Mouse (Mus musculus) stomach, postnatal 0 days (tissue): ENCODE data around the gene Creg2. TPM values are rescaled to one million over a fixed set of nuclear protein-coding genes. Genes with fewer than 3 reads are reported as not detected.

Source experiments
- ATAC-seq: fragments of 200-750 bp; cut with Nextera tagmentation; 2 replicates; pipeline ENCODE4 v1.8.0; 2017; ENCODE audit not compliant: low FRiP score, low TSS enrichment
- DNase-seq: peaks from one replicate; pipeline ENCODE4 v3.0.0-alpha.2; 2016; ENCODE audit warnings: low spot score
- H3K27ac ChIP-seq: fragments of 300-500 bp; sonication (generic); replicated peaks from 2 replicates; pipeline ENCODE4 v1.5.1; 2014; ENCODE audit warnings: mild to moderate bottlenecking, control low read depth
- H3K27me3 ChIP-seq: fragments of 300-500 bp; sonication (generic); 2 replicates; pipeline ENCODE4 v1.6.1; 2014; ENCODE audit warnings: low read length; ENCODE audit not compliant: control insufficient read depth, insufficient read depth
- H3K36me3 ChIP-seq: fragments of 300-500 bp; sonication (generic); 2 replicates; pipeline ENCODE4 v1.6.1; 2014; ENCODE audit warnings: low read length, mixed read lengths; ENCODE audit not compliant: control insufficient read depth, insufficient read depth
- H3K4me1 ChIP-seq: fragments of 300-500 bp; sonication (generic); replicated peaks from 2 replicates; pipeline ENCODE4 v1.6.1; 2014; ENCODE audit warnings: antibody characterized with exemption; ENCODE audit not compliant: control insufficient read depth, insufficient read depth
- H3K4me2 ChIP-seq: fragments of 300-500 bp; sonication (generic); replicated peaks from 2 replicates; pipeline ENCODE4 v1.6.1; 2014; ENCODE audit warnings: low read depth, mild to moderate bottlenecking, control low read depth, moderate library complexity
- H3K4me3 ChIP-seq: fragments of 300-500 bp; sonication (generic); 2 replicates; pipeline ENCODE4 v1.5.1; 2014; ENCODE audit warnings: low read depth, low read length, control low read depth
- H3K9ac ChIP-seq: fragments of 300-500 bp; sonication (generic); 2 replicates; pipeline ENCODE4 v1.6.1; 2014; ENCODE audit warnings: mild to moderate bottlenecking, low read length, control low read depth, mixed read lengths
- H3K9me3 ChIP-seq: fragments of 300-500 bp; sonication (generic); 2 replicates; pipeline ENCODE4 v1.6.1; 2016; ENCODE audit warnings: low read length; ENCODE audit not compliant: control insufficient read depth
- CTCF ChIP-seq: IDR thresholded peaks from 2 replicates; pipeline ENCODE4 v1.5.1; 2016; ENCODE audit warnings: antibody characterized with exemption, low read depth, mild to moderate bottlenecking, moderate library complexity
- EP300 ChIP-seq: optimal IDR thresholded peaks from 2 replicates; pipeline ENCODE3; 2016; ENCODE audit warnings: antibody characterized with exemption
- WGBS: fragments of 180-500 bp; shearing (Covaris S2); extraction: QIAGEN DNeasy Blood & Tissue Kit; methylation state at CpG from one replicate; pipeline ENCODE4 v1.1.7; 2014; 5-methylcytosine and 5-hydroxymethylcytosine counted together
- polyA plus RNA-seq: library from polyadenylated mRNA; unstranded; fragments of >200 nt; fragmentation: Nextera tagmentation; extraction: Ambion mirVana; gene quantifications from 2 replicates; pipeline ENCODE4 v1.2.1, GENCODE M21; 2015

The Creg2 gene
- polyA plus RNA-seq: 0.22 and 0.30 TPM in 2 replicates

GRCm38 (mm10) chr1:39651241-39651548 is at the start of gene Creg2:
Gene Creg2 (minus strand): TSS chr1:39651474.
- Histone ChIP-seq H3K27me3 (peaks cover 3% of the 10 kb centered on the region; the same call in 1 of the 2 replicates), H3K4me3 (peak within 1 kb of the TSS; percentile 40), H3K4me2 (peak within 1 kb of the TSS; percentile 96), H3K9me3 (no peaks in the 10 kb centered on the region), H3K36me3 (no peaks in the 10 kb centered on the region), H3K27ac (no peak within 1 kb of the TSS), H3K4me1 (peaks cover 2% of the 10 kb centered on the region; the same call in 1 of the 2 replicates), H3K9ac (peak within 1 kb of the TSS; percentile 35; the same call in 1 of the 2 replicates)
- WGBS: 45% methylated on average over 9 of the region's 9 CpGs
- no peak for DNase-seq
- ATAC-seq: no peak
- no peak for TF ChIP-seq CTCF
- no peak for TF ChIP-seq EP300

- DNase-seq: no peak
- no peak overlapping the region for H3K27ac ChIP-seq
- no peak for ATAC-seq
- H3K4me3 ChIP-seq: no peak overlapping the region
- no peak overlapping the region for H3K4me2 ChIP-seq
- H3K9ac ChIP-seq: no peak overlapping the region
- TF ChIP-seq CTCF (no peak), EP300 (no peak)
- no peaks in the 10 kb centered on the region for H3K27me3 ChIP-seq
- H3K4me1 ChIP-seq: peaks cover 5% of the 10 kb centered on the region; the same call in 1 of the 2 replicates
- 29% methylated on average over 7 of the region's 7 CpGs for WGBS
- no peaks in the 10 kb centered on the region for H3K9me3 ChIP-seq
- H3K36me3 ChIP-seq: no peaks in the 10 kb centered on the region
Observed at GRCm38 (mm10) chr1:39700599-39701273, 49.5 kb upstream of the Creg2 start.

GRCm38 (mm10) chr1:39698456-39698855 is 47.2 kb upstream of the Creg2 start:
- Histone ChIP-seq H3K36me3 (no peaks in the 10 kb centered on the region), H3K4me2 (no peak overlapping the region), H3K9me3 (no peaks in the 10 kb centered on the region), H3K9ac (no peak overlapping the region), H3K27ac (no peak overlapping the region), H3K4me1 (peaks cover 5% of the 10 kb centered on the region; the same call in 1 of the 2 replicates), H3K4me3 (no peak overlapping the region), H3K27me3 (no peaks in the 10 kb centered on the region)
- DNase-seq (no peak), ATAC-seq (no peak; the same call in 1 of the 2 replicates)
- no peak for TF ChIP-seq CTCF
- TF ChIP-seq EP300: no peak
- 71% methylated on average over 6 of the region's 6 CpGs for WGBS

GRCm38 (mm10) chr1:39695198-39695597 is 43.9 kb upstream of the Creg2 start:
- no peaks in the 10 kb centered on the region for H3K36me3 ChIP-seq
- H3K9me3 ChIP-seq: no peaks in the 10 kb centered on the region
- H3K4me1 ChIP-seq: no peaks in the 10 kb centered on the region
- DNase-seq (peak; percentile 25), ATAC-seq (peak; percentile 78)
- no peak overlapping the region for H3K27ac ChIP-seq
- H3K9ac ChIP-seq: no peak overlapping the region
- H3K4me3 ChIP-seq: no peak overlapping the region
- WGBS: 37% methylated on average over 4 of the region's 4 CpGs
- TF ChIP-seq EP300 (no peak), CTCF (no peak)
- no peak overlapping the region for H3K4me2 ChIP-seq
- H3K27me3 ChIP-seq: no peaks in the 10 kb centered on the region

- Histone ChIP-seq H3K36me3 (no peaks in the 10 kb centered on the region), H3K9me3 (no peaks in the 10 kb centered on the region), H3K9ac (no peak overlapping the region), H3K27me3 (no peaks in the 10 kb centered on the region), H3K4me3 (no peak overlapping the region), H3K27ac (no peak overlapping the region), H3K4me1 (no peaks in the 10 kb centered on the region), H3K4me2 (no peak overlapping the region)
- ATAC-seq (no peak), DNase-seq (no peak)
- WGBS: 45% methylated on average over 7 of the region's 7 CpGs
- TF ChIP-seq EP300 (no peak), CTCF (no peak)
Observed at GRCm38 (mm10) chr1:39694756-39695155, 43.5 kb upstream of the Creg2 start.

GRCm38 (mm10) chr1:39691974-39692373 is 40.7 kb upstream of the Creg2 start:
- Histone ChIP-seq H3K27ac (no peak overlapping the region), H3K27me3 (no peaks in the 10 kb centered on the region), H3K9ac (no peak overlapping the region), H3K4me3 (no peak overlapping the region), H3K4me2 (no peak overlapping the region), H3K9me3 (no peaks in the 10 kb centered on the region), H3K4me1 (no peaks in the 10 kb centered on the region), H3K36me3 (no peaks in the 10 kb centered on the region)
- ATAC-seq (no peak), DNase-seq (no peak)
- TF ChIP-seq CTCF (no peak), EP300 (no peak)
- 61% methylated on average over 3 of the region's 3 CpGs for WGBS
